Mouse (Mus musculus): Measurements from ENCODE around the gene Relch.

Gene Relch

DNA sequence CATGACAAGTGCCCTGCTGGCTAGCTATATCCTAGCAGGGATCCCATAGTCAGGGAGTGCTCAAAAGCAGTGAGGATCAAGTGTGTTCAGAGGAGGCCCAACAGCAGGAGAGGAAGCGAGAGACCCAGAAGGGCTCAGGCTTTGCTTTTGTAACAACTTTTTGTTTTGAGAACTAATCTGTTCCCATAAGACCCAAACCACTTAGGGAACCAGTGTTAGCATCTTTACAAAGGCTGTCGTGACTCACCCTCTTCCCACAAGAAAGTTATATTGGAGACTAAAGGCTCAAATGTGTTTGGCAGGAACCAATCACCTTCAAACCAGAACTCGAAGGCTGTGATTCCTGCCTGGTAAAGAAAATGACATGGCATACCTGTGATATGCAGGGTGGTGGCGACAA, 132.0 kb downstream of the Relch start:
- no peak for DNase-seq (ENCODE audit: low read depth, low spot score)

DNA sequence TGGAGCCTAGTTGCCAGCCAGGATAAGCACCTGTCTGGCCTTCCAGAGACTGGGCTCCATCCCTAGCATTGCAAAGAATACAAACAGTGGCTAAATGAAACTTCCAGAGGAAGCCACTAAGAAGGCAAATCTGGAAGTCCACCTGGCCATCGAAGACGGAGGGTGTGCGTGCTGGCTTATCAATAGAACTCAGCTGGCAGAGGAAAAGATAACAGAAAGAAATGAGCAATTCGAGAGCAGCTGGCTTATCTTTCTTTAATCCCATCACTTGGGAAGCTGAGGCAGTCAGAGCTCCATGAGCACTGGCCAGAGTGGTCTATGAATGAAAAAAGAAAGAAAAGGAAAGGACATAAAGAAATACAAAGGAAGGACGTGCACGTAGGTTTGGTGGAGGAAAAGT, 136.9 kb downstream of the Relch start:
- DNase-seq (ENCODE audit: low read depth, low spot score): no peak

DNA sequence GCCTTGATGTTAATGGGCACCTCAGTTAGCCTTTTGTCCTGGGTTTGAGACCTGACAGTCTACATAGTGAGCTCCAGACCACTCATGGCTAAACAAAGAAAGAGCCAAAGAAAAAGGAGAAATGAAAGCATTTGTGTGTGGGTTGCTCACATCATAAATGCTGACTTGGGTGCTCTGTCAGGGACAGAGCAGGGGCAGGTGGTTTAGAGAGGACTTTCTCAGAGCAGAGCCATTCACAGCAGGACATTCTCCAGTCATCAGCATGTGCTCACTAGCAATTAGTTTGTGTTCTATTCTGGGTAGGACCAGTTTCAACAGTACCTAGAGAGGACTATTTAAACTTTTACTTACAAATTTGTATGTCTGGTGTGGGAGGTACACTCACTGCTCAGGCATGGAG, 137.6 kb downstream of the Relch start:
- no peak for DNase-seq (ENCODE audit: low read depth, low spot score)

DNA sequence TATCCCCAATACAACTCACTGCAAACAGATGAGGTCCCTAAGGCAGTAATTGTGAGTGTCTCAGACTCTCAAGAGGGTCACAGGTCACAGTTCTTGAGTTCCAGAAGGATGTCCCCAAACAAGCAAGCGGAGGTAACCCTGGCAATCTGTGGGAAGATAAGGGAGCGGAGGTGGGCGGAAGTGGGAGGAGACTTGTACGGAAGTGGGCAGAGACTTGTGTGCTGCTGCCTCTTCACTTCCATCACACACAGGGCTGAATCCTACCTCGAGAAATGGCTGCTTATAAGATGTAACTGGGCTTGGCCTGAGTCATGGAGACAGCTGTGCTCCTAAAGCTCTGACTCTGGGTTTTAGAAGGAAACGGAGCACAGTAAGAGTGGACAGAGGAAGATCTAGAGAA, 139.3 kb downstream of the Relch start:
- DNase-seq (ENCODE audit: low read depth, low spot score): no peak

DNA sequence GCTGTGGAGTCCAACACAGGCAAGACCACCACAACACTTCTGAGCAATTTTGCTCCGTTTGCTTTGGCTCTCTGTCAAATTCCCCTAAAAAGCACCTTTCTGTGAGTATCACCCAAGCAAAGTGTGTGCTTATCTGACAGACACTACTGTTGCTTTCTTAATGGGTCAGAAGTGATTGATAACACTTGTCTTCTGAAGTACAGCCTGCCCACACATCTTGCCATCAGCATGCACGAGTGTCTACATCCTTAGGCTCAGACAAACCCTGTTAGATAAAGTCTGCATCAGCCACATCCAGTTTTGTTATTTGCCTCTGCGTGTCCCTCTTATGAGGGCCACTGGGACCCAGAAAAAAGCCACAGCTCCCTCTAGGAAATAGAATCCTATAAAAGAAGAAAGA, 140.6 kb downstream of the Relch start:
- no peak for DNase-seq (ENCODE audit: low read depth, low spot score)
